Mouse (Mus musculus): ENCODE measurements around the gene Mtif2.
"Not testable (repeated sequence)": the region's sequence is repeated elsewhere in the genome, so short reads cannot be mapped to it uniquely, and the experiment has no call there.

The Mtif2 gene

DNA sequence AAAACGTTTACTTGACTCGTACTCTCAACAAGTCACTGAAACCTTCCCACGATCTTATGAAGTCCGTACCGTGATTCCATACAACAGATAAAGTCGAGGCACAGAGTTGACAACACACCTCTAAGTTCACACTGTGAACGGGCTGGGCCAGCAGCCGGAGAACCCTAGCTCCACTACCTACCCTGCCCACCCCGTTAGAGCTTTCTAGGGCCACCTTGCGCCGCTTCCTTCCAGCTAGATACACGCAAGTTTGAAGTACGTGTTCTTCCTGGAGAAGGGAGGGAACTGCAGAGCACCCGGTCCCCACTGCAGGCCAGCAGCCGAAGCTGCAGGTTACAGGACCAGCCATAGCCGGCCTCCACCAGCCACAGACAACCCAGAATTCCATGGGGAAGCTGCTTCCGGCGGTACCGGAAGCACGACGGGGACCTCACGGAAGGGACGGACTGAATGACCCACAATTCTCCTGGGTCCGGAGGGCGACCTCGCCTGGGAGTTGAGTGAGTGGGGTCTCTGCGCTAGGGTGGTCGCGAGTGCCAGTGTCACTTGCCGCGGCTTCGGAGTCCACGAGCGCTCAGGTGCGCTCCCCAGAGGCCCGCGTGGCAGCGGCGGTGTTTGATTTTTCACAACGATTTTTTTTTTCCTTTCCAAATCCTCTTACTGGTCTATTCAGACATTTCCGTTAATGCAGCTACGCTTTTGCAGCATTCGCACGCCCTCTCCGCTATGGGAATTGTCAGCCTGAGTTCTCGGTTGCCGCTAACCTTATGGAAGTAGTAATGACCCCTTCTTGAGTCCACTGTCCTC is at the start of gene Mtif2:
Gene Mtif2 (plus strand): TSS at position 421 of the 807 bp plus-strand sequence.
- DNase-seq = peak; percentile 88 to 92

DNA sequence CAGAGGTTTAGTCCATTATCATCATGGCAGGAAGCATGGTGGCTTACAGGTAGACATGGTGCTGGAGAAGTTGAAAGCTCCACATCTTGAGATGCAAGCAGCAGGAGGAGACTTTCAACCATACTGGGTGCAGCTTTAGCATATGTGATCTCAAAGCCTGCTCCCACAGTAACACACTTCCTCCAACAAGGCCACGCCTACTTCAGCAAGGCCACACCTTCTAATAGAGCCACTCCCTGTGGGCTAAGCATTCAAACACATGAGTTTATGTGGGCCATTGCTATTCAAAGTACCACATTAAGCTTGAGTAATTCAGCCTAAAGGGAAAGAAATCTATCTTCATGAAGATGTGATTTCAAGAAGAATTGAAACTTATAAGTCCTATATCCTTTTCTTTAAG is 33.1 kb upstream of the Mtif2 start:
- DNase-seq = no peak

DNA sequence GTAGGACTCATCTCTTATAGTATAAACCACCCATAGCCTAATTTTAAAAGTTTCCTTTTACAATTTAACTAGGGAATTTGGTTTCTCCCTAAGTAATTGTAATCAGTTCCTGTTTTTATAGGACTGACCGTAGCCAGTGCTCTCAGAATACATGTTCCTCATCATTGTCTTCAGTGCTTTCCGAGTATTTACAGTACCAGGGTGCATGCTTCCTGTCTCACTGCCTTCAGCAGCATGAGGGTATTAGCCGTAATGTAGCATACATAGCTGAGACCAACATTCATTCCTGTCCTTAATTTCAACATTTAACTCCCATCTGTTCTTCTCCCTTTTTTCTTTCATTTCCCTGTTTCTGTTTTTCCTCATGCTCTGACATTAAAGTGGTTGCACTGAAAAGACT is 29.2 kb upstream of the Mtif2 start:
- DNase-seq = no peak

DNA sequence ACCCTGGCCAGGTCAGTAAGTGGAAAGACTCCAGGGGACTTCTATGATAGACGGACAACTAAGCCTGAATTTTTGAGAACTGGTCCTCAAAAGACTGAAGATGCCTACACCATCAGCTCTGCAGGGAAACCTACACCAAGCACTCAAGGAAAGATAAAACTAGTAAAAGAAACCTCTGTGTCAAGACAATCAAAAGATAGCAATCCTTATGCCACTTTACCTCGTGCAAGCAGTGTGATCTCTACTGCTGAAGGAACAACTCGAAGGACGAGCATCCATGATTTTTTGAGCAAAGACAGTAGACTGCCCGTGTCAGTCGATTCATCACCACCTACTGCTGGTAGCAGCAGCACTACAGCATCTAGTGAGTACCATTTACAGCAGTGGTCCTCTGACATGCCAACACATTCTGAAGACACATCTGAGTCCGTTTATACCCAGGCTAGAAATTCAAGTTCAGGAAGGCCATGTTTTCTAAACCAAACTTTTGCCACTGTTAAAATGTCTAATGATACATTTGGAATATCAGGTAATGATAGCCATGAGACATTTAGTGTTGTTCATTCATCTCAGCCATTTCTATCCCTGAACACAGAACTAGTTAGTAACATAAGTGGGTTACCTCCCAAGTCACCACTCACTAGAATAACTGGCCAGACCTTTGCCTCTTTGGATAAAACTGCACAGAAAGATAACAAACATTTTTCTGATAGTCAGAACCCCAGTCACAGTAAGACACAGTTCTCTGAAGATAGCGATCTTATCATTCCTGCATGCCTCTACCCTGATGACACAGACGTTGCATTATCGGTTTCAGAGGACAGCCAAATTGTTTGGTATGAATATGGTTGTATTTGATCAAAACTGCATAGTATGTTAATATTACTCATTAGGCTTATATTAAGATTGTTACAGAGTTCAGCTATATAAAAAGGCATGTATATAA is 22.0 kb upstream of the Mtif2 start:
- no peak for DNase-seq

DNA sequence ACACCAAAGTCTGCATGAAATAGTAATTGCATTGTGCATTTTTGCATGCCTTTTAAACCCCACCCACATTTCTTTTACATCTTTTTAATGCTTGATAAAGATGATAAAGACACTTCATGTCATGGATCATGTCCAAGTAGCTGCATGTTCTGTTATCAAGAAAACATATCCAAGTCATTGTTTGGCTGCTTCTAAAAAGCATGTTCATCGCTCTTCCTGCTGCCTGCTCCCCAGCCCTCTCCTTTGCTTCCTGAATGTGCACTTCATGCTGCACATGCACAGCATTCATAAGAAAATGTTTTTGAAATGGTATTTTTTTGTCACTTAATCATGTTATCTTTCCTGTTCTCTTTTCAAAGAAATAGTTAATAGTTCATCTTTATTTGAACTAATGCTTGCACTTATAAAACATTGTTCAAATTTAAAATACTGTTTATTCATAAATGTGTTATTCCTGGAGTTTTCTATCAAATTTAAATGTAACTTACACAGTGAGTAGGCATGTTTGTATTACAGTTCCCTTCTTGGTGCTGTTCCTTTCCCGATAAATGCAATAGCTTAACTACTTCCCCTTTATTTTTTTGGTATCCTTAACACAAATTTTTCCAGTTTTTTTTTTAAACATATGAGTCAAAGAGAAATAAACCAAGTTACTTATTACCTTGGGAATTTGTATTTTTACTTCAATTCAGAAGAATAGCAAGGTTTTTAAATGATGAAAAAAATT is 21.1 kb upstream of the Mtif2 start:
- DNase-seq = no peak

DNA sequence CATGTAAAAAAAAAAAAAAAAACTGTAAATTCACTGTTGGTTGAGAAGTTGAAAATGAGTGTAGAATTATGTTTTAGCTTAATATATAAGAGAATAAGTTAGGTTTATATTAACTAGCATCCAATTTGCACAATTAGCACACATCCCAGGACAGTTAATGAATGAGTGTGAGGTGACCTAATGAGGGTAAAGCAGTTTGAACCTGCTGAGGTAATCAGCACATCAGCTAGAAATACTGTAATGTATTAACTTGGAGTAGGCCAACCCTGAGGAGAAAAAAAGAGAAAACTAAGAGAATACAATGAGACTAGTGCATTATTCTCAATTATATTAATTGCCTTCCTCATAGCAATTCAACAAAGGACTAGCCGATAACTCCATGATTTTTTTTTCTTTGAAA is 16.8 kb upstream of the Mtif2 start:
- no peak for DNase-seq

DNA sequence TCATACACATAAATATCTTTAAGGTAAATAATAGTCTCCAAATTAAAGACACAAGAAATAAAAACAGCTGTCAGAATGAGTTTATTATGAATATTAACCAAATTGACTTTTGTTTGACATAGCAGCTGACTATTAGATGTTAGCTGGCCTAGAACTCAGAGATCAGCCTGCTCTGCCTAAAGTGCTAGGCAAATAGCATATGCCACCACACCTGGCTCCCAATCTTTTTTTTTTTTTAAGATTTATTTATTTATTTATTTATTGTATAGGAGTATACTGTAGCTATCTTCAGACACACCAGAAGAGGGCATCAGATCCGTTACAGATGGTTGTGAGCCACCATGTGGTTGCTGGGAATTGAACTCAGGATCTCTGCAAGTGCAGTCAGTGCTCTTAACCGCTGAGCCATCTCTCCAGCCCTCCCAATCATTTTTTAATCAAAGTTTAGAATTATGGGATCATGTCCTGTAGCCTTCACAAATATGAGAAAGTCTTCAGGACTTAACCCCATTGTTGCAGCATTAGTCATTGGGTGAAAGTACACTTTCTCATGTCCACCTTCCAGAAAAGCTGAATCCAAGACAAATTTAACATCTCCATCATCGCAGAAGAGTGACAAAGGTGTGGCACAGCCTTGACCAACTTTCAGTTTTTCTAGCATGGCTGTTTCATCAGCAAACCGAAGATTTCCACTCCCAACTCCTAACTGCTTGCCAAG is 13.2 kb upstream of the Mtif2 start:
- no peak for DNase-seq

DNA sequence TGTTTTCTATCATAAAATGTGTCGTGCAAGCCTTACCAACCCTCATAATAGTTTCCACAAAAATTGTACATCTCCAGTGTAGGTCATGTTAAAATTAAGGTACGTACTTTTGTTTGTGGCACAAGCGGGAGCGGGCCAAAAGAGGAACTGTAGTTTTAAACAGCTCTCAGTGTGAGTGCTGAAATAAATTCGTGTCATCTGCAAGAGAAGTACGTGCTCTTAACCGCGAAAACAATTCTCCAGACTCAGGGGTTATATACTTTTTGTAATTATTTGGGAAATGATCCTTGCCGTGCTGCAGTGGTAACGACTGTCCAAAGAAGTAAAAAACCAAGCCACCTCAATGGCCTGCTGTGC is 11.9 kb upstream of the Mtif2 start:
- no peak for DNase-seq

DNA sequence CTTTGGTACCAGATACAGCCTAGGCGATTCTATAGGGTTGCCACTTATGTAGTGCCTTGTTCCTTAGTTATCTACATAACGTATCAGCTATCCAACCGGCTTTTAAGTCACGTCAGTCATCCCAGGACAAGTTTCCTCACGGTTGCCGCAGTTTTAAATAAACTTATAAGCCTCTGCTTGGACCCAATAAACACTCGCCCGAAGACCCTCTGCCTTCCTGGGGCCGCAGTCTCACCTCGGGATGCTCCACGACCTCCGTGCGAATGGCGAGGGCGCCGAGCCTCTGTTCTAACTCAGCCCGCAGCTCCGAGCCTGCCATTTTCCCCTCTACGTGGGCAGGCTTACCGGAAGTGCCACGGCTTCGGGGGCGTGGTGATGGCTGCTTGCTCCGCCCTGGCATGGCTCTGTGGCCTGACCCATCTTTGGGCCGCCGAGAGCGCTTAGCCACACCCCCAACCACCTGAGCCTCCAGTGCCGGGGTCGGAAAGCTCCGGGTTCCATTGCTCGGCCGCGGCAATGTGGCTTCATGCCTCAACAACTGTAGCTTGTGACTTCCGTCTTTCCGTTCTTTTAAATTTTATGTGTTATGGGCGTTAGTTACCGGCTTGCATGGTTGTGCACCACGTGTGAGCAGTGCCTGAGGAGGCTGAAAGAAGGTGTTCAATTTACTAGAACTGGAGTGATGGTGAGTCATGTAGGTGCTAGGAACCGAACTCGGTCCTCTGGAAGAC is 11.4 kb upstream of the Mtif2 start, which contains the start of gene Prorsd1:
Gene Prorsd1 (minus strand): TSS at position 352 of the 731 bp plus-strand sequence.
- peak; percentile 93 to 95 for DNase-seq

DNA sequence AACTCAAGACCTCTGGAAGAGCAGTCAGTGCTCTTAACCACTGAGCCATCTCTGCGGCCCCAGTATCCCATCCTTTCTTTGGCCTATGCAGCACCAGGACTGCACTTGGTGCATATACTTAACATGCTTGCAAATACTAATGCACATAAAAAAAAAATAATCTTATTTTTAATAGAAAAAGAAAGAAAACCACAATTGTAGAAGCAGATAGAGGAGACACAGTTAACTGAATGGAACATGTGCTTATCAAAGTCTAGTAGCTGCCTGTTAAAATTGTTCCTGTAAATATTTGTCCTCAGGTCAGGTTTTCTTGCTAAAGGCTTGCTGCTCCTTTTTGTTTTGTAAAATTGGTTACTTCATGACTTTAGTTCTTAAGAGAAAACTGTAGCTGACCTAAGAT is 12.0 kb downstream of the Mtif2 start:
- no peak for DNase-seq

DNA sequence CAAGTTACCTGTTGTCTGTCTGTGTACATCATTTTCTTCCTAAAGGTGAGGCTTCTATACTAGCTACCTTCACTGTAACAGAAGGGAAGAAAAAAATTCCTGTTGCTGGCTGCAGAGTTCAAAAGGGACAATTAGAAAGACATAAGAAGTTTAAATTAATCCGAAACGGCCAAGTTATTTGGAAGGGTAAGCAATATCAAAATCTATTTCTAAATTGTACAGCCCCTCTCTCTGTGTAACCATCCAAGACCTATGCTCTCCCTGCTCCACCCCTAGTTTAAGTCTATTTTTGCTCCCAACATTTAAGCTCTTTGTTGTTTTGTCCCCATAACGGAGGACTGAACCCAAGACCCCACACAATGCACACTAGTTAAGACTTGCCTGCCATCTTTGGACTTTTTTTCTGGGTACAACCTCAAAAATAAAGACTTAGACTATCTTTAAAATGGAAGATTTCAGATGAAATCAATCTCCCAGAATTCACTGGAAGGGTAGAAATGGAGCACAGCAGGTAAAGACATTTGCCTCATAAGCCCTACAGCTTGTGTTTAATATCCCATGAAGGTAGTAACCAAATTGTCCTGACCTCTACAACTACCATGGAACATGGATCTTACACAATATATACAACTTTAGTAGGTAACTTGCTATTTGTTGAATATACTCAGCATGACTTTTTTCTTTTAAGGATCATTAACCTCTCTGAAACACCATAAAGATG is 18.2 kb downstream of the Mtif2 start:
- DNase-seq = no peak

DNA sequence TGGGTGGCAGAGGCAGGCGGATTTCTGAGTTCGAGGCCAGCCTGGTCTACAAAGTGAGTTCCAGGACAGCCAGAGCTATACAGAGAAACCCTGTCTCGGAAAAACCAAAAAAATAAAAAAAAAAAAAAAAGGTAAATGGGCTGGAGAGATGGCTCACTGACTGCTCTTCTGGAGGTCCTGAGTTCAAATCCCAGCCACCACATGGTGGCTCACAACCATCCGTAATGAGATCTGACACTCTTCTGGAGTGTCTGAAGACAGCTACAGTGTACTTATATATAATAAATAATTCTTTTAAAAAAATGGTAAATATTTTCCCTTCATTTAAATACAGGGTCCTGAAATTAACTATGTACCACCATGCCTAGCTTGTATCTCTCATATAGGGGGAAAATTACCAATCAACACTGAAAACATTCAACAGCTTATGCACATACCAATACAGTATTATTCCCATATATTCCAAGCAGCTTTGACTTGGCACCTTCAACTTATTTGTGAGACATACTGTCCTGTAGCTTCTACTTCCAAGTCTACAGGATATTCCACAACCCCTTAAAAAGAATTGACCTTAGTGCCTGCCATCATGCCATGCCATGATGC is 19.0 kb downstream of the Mtif2 start:
- not testable (repeated sequence) for DNase-seq

DNA sequence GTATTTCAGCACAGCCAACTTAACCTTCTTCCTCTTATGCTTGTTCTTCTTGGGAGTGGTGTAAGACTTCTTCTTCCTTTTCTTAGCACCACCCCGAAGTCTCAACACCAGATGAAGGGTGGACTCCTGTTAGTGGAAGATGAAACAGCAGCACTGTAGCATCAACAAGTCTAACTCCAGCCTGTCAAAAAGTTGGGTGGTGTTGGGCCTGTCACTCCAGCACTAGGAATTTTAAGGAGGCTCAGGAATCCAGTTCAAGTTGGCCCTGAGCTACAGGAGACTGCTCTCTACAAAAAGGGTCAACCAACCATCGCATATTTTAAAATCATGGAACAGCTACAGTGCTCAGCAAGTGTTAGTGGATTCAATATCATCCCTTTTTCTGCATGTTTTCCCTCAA is 20.1 kb downstream of the Mtif2 start:
- not testable (repeated sequence) for DNase-seq

DNA sequence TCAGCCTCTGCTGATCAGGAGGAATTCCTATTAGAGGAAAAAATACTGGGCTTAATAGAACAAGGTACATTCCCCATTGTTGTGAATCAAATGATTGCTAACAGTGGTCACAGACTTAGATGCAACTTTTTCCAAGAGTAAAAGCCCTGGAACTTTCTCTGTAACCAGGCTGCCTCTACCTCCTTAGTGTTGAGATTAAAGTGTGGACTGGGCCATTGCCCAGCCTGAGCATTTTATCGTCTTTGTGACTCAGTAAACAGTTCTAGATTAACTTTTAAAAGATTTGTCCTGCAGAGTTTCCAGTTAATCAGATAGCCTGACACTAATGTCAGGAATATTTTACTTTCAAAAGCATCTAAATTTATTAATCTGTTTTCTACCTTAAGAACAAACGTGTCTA is 20.6 kb downstream of the Mtif2 start:
- no peak for DNase-seq

DNA sequence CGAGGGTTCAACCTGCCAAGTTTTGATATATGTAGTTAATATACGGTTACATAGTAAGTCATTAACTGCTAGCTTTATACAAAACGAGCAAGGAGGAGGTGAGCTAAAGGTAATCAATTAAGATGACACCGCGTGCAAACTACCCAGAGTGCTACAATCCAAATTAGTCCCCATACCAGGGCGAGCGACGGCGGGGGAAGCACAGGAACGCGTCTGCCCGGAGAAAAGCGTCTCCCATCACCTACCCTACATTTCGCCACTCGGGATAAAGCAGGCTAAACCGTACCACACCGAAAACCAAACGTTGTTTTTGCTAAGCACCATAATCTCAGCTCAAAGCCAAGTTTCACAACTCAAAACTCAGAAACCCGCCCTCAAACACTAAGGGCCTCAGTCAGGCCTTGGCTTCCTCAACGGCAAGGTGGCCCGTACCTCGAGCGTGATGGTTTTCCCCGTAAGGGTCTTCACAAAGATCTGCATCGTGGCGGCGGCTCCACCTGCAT is 21.1 kb downstream of the Mtif2 start:
- DNase-seq = no peak

DNA sequence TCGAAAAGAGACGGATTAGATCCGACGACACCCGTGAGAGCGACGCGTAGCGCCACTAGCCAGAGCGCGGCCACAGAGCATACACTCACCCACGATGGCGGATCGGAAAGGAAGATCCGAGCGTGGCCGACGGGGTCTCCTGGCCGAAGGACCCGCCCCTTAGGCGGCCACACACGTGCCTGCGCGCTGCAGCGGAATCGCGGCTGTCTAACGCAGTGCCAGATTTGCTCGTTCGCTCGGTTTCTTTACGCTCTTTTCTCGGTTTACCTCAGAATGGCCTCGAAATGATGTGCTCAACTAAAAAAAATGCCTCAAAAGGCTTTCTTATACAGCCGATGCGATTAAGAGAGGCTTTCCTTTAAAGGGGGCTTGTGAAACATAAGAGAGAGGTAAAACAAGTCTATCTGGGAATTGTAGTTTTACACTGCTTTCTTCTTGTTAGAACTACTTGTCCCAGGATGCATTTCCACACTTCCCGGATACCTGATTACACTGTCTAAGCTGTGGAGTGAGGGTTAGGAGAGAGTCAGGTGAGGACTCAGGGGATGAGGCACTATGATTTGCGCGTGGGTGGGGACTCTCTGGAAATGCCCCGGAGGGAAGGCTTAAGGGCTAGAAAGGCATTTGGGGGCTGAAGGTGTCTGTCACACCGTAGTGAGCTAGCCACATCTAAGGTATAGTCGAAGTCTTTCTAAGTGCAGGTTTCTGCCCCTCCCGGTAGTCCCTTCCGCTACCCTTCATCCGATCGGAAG is 21.7 kb downstream of the Mtif2 start, which contains the start of the genes Clhc1 and Rps27a:
Gene Clhc1 (plus strand): TSS at position 199 of the 752 bp plus-strand sequence.
Gene Rps27a (minus strand): TSS at position 358 of the 752 bp plus-strand sequence.
- peak; percentile 98 to 99 for DNase-seq

DNA sequence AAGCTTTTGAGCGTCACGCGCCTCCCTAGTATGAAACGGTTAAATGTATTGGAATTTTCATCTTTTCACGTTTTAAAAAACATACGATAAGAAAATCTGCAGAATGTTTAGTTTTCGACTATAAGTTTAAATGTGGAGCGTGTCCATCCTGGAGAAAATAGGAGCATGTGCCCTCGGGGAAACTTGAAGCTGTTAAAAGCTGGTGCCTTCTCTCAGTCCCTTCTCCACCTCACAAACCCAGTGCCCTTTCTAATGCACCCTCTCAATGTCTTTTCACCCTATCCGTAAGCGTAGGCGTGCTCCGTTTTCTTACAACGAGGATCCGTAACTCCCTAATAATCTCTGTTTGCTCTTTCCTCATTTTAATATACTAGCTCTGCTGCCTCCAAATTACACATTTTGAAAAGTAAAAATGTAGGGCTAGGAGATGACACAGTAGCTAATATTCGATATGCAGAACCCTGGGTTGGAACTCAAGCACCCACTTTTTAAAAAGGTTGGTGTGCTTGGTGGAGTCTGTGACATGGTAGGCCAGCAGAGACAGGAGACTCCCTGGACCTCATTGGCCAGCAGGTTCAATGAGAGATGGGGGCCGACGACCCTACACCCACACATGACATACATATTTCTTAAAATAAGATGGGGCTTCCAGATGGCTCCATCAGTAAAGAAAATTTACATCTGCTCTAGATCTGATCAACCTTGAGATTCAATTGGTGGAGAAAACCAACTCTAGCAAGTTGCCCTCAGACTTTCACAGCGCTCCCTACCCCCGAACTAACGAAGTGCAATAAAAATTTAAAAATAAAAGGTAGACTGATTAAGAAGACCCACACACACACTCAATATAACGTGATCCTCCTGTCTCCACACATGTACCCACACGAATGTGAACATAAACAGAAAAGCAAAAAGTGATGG is 22.6 kb downstream of the Mtif2 start:
- no peak for DNase-seq

DNA sequence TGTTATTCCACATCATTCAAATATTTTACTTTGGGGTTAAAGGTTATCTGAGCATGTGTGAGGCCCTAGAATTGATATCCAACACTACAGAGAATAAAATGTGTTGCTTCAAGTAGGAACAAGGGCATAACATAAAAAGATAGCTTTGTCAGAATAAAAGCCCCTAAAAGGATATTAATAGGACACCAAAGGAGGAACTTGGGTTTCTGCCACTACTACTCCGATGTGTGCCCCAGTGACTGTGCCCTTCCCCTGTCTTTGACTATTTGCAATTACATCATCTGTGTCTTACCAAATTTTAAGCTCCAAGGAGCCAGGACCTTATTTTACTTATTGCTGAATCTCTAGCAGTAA is 23.2 kb downstream of the Mtif2 start:
- no peak for DNase-seq
